In genomic region chr11:69257807-69258206, GRCm38 (mm10) we compare ENCODE assay signal across 9 mouse cellular contexts. TPM values are rescaled to one million over a fixed set of nuclear protein-coding genes. Genes with fewer than 3 reads are reported as not detected.
DNase-seq lines count a peak whose midpoint lies in the region; ATAC-seq and TF ChIP-seq lines count a peak whose summit lies in the region.
"Had no signal": no experiment of that assay in that cellular context is flagged by ENCODE, and none has a peak within 500 bp of the region (broad histone marks: within the 10 kb centered on the region; RNA-seq: fewer than 3 reads in every experiment).

No protein-coding gene starts in this region.

- no peaks in the 10 kb centered on the region for H3K36me3 ChIP-seq in heart, adult 2 months (ENCODE audit: control insufficient read depth, insufficient read depth, low read length)
- no peaks in the 10 kb centered on the region for H3K36me3 ChIP-seq in embryonic facial prominence, embryonic 15.5 days
- no peaks in the 10 kb centered on the region for H3K36me3 ChIP-seq in megakaryocyte, embryonic 14.5 days (replicated peaks; ENCODE audit: low read length)
- H3K36me3 ChIP-seq: limb, embryonic 12.5 days had no signal

- no peaks in the 10 kb centered on the region for H3K79me2 ChIP-seq in heart, adult 2 months (replicated peaks; ENCODE audit: control insufficient read depth, insufficient read depth, low read length)

- H3K9ac ChIP-seq in heart, adult 2 months (ENCODE audit: low read depth, low read length), result peak overlapping the region; percentile 38; the same call in 1 of the 2 replicates
- H3K9ac ChIP-seq in embryonic facial prominence, embryonic 15.5 days, result no peak overlapping the region
- H3K9ac ChIP-seq: limb, embryonic 12.5 days had no signal

- H3K9me3 ChIP-seq in embryonic facial prominence, embryonic 15.5 days (replicated peaks), result no peaks in the 10 kb centered on the region
- H3K9me3 ChIP-seq in megakaryocyte, embryonic 14.5 days, result no peaks in the 10 kb centered on the region
- H3K9me3 ChIP-seq: limb, embryonic 12.5 days had no signal

- TF ChIP-seq EP300 in heart, adult 2 months (IDR thresholded peaks at IDR 0.05; ENCODE audit: insufficient read depth, low read depth, low read length), result no peak

- no peak for TF ChIP-seq POLR2A in heart, adult 2 months (IDR thresholded peaks at IDR 0.05; ENCODE audit: insufficient read depth, low read depth, low read length)

- no peak for DNase-seq in heart, adult 2 months
- DNase-seq in heart, postnatal 25 days (ENCODE audit: low spot score), result no peak
- DNase-seq in ovary, postnatal 14 days (ENCODE audit: low spot score), result peak; percentile 42
- DNase-seq in ovary, postnatal 36 days (ENCODE audit: low spot score), result no peak
- no peak for DNase-seq in layer of hippocampus, adult 9-11 months
- no peak for DNase-seq in cerebellum, adult 11 months

- H3K27ac ChIP-seq in heart, adult 2 months, result peak overlapping the region; percentile 60
- H3K27ac ChIP-seq in embryonic facial prominence, embryonic 15.5 days (replicated peaks), result peak overlapping the region; percentile 63
- H3K27ac ChIP-seq: limb, embryonic 12.5 days had no signal

- WGBS in heart, adult 2 months, result 43% methylated on average over 4 of the region's 4 CpGs
- WGBS in embryonic facial prominence, embryonic 15.5 days, result 43% methylated on average over 4 of the region's 4 CpGs

- TF ChIP-seq CTCF in heart, adult 2 months (IDR thresholded peaks at IDR 0.05), result peak; percentile 78

- H3K4me3 ChIP-seq in heart, adult 2 months, result no peak overlapping the region
- no peak overlapping the region for H3K4me3 ChIP-seq in embryonic facial prominence, embryonic 15.5 days (replicated peaks)
- H3K4me3 ChIP-seq in megakaryocyte, embryonic 14.5 days (replicated peaks), result peak overlapping the region; percentile 86
- H3K4me3 ChIP-seq: limb, embryonic 12.5 days had no signal

- no peak for ATAC-seq in embryonic facial prominence, embryonic 15.5 days (ENCODE audit: insufficient number of reproducible peaks, low FRiP score, low TSS enrichment, low read depth)

- H3K4me1 ChIP-seq in heart, adult 2 months (ENCODE audit: control insufficient read depth, insufficient read depth, low read length), result no peaks in the 10 kb centered on the region; the same call in 1 of the 2 replicates
- H3K4me1 ChIP-seq in embryonic facial prominence, embryonic 15.5 days, result peaks cover 18% of the 10 kb centered on the region
- peaks cover 13% of the 10 kb centered on the region for H3K4me1 ChIP-seq in megakaryocyte, embryonic 14.5 days

- intact Hi-C loops in heart, adult 2 months (cut with DNase I), result loop anchor here (1.0 kb wide), 1 partner anchor 132 kb away; no protein-coding TSS in a partner anchor
- intact Hi-C loops in heart, postnatal 25 days (cut with DNase I), result no loop called here

- H3K4me2 ChIP-seq in embryonic facial prominence, embryonic 15.5 days (replicated peaks), result no peak overlapping the region
- H3K4me2 ChIP-seq: limb, embryonic 12.5 days had no signal

- no peaks in the 10 kb centered on the region for H3K27me3 ChIP-seq in heart, adult 2 months (ENCODE audit: control insufficient read depth, insufficient read depth, low read length)
- no peaks in the 10 kb centered on the region for H3K27me3 ChIP-seq in embryonic facial prominence, embryonic 15.5 days
- peaks cover 49% of the 10 kb centered on the region for H3K27me3 ChIP-seq in megakaryocyte, embryonic 14.5 days (replicated peaks)
- H3K27me3 ChIP-seq: limb, embryonic 12.5 days had no signal

RNA-seq across cellular contexts. Expression of gene Gucy2e, which starts 21.0 kb away (rescaled TPM):
- 1 to 10 TPM; 1.6 to 1.8 TPM for total RNA-seq in heart, adult 2 months (2021)
- polyA plus RNA-seq in heart, adult 2 months (2012; rRNA removed), result 0.06 TPM in 2 replicates
- 1 to 10 TPM; 1.4 to 1.5 TPM for total RNA-seq in heart, postnatal 25 days (2021)
- 0.41 and 0.53 TPM in 2 replicates for polyA plus RNA-seq in embryonic facial prominence, embryonic 15.5 days (2015; fragmentation: Nextera tagmentation; extraction: Ambion mirVana)
- polyA plus RNA-seq in megakaryocyte, embryonic 14.5 days (2012; ENCODE audit: insufficient read depth, low replicate concordance), result 0.07 and 0.38 TPM in 2 replicates
- polyA plus RNA-seq: limb, embryonic 12.5 days had no signal
